Mouse (Mus musculus): ENCODE measurements around the gene Gm7247. TPM values are rescaled to one million over a fixed set of nuclear protein-coding genes. Genes with fewer than 3 reads are reported as not detected.
"Not testable (repeated sequence)": the region's sequence is repeated elsewhere in the genome, so short reads cannot be mapped to it uniquely, and the experiment has no call there.

Gene Gm7247
- not detected for total RNA-seq (2022)

GRCm38 (mm10) chr14:51361456-51361855, at the start of gene Gm7247:
Gene Gm7247 (plus strand): TSS chr14:51361756.
- DNase-seq (ENCODE audit: low spot score in 2 of 2) = no peak

- peak in 1 of 2 experiments; percentile 12 for DNase-seq (ENCODE audit: low spot score in 2 of 2)
Observed at GRCm38 (mm10) chr14:51324001-51324400, 37.6 kb upstream of the Gm7247 start.

DNA sequence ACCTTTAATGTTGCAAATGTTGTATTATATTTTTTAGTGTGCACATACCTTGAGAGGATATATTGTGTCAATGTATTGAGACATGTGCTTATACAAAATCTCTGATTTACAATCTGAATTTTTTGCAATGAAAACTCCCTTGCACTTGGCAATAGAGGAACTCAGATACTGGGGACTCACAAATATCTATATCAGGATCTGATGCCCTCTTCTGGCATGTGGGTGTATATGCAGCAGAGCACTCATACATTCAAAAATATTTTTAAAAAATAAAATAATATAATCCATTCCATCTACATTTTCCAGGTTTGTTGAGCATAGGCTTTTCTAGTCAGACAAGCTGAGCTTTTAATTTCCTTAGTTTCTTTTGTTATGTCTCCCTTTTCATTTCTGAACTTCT, 15.5 kb upstream of the Gm7247 start:
- no peak for DNase-seq (ENCODE audit: low spot score in 2 of 2)

- DNase-seq (ENCODE audit: low spot score in 2 of 2) = peak; percentile 25 to 73
Observed at GRCm38 (mm10) chr14:51358111-51358982, 3.2 kb upstream of the Gm7247 start.

DNA sequence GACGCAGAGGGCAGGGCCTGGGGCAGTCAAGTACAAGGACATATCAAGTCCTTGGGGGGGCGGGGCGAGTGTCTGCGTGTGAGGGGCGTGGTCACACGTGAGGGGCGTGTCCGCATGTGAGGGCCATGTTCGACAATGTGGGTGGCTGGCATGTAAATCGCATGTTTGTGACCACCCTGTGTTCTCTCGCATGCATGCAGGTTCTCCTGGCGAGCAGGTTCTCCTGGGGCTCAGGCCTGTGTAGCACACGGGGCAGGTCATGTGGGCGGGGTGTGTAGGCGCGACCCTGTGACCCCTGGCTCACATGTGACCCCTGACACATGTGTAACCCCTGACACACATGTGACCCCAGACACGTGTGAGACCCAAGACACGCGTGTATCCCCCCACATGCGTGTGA, 21.2 kb downstream of the Gm7247 start:
- no peak for DNase-seq (ENCODE audit: low spot score in 2 of 2)

- no peak for DNase-seq (ENCODE audit: low spot score in 2 of 2)
Observed at GRCm38 (mm10) chr14:51384351-51384750, 22.8 kb downstream of the Gm7247 start.

DNA sequence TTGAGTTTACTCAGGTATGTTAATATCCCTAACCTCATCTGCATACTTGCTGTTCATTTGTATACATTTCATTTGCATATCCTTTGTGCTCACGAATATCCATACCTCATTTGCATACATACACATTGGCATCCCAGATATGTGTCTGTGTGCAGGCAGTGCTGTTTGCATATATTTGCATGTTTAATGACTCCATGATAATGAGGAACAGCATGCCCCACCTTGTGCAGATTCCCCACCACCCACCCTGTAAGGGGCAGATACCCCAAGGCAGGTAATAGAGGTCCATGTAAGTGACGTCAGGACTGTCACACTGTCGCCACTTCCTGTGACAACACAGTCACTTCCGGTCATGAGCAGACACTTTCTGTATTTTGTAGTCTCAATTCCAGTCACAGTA, 24.2 kb downstream of the Gm7247 start:
- DNase-seq (ENCODE audit: low spot score in 2 of 2) = no peak

- DNase-seq (ENCODE audit: low spot score in 2 of 2) = no peak
Observed at GRCm38 (mm10) chr14:51387768-51388167, 26.2 kb downstream of the Gm7247 start.

- no peak for DNase-seq (ENCODE audit: low spot score in 2 of 2)
Observed at GRCm38 (mm10) chr14:51388222-51388621, 26.7 kb downstream of the Gm7247 start.

GRCm38 (mm10) chr14:51410520-51410919, 49.0 kb downstream of the Gm7247 start, which contains the start of gene Vmn2r88:
Gene Vmn2r88 (plus strand): TSS chr14:51410820.
- no peak for DNase-seq (ENCODE audit: low spot score in 2 of 2)

DNA sequence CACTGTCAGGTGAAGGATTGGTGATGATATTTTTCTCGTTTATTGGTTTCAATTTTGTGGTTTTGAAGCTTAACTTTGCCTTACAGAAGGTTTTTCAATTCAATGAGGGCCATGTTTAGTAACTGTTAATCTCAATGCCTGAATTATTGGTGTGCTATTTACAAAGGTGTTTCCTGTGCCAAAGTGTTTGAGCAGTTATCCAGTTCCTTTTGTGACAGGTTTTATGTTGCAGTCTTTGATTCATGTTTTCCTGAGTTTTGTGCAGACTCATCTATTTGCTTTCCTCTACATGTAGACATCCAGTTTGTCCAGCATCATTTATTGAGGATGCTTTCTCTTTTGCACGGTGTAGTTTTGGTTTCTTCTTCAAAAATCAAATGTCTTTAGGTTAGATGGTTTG, 62.3 kb downstream of the Gm7247 start:
- DNase-seq (ENCODE audit: low spot score in 2 of 2) = no peak

- DNase-seq (ENCODE audit: low spot score in 2 of 2) = not testable (repeated sequence)
Observed at GRCm38 (mm10) chr14:51430138-51430537, 68.6 kb downstream of the Gm7247 start.

DNA sequence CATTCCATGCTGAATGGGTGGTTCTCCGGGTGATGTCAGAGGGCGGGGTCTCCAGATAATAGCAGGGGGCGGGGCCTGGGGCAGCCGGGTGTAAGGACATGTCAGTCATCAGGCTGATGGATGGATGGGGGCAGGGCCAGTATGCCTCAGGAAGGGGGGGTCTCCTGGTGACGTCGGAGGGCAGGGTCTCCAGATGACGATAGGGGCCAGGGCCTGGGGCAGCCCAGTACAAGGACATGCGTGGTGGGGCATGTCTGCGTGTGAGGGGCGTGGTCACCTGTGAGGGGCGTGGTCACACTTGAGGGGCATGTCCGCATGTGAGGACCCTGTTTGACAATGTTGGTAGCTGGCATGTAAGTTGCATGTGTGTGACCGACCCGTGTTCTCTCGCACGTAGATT, 73.0 kb downstream of the Gm7247 start:
- peak in 1 of 2 experiments; percentile 5 for DNase-seq (ENCODE audit: low spot score in 2 of 2)

GRCm38 (mm10) chr14:51435020-51435419, 73.5 kb downstream of the Gm7247 start:
- DNase-seq (ENCODE audit: low spot score in 2 of 2) = no peak

GRCm38 (mm10) chr14:51438955-51439354, 77.4 kb downstream of the Gm7247 start:
- no peak for DNase-seq (ENCODE audit: low spot score in 2 of 2)

- not testable (repeated sequence) for DNase-seq (ENCODE audit: low spot score in 2 of 2)
Observed at GRCm38 (mm10) chr14:51451557-51451956, 90.0 kb downstream of the Gm7247 start, which contains the start of gene Vmn2r89. Gene Vmn2r89 (plus strand): TSS chr14:51451857.

DNA sequence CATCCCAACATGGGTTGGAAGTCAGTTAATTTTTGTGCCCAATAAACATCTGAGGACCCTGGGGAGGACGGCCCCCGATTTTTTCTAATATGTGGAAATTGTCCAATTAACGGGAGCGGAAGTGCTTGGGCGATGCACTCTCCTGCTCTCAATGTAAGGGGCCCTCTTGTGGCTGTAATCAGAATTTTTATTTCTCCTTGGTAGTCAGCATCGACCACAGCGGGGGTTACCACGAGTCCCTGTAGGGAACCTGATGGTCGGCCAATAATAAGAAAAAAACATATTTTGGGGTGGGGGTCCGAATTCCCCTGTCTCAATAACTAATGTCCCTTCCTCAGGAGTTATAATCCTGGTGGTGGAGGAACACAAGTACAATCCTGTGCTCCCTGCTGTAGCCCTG, 118.7 kb downstream of the Gm7247 start:
- not testable (repeated sequence) for DNase-seq (ENCODE audit: low spot score in 2 of 2)

- DNase-seq (ENCODE audit: low spot score in 2 of 2) = not testable (repeated sequence)
Observed at GRCm38 (mm10) chr14:51481332-51482015, 119.9 kb downstream of the Gm7247 start.

DNA sequence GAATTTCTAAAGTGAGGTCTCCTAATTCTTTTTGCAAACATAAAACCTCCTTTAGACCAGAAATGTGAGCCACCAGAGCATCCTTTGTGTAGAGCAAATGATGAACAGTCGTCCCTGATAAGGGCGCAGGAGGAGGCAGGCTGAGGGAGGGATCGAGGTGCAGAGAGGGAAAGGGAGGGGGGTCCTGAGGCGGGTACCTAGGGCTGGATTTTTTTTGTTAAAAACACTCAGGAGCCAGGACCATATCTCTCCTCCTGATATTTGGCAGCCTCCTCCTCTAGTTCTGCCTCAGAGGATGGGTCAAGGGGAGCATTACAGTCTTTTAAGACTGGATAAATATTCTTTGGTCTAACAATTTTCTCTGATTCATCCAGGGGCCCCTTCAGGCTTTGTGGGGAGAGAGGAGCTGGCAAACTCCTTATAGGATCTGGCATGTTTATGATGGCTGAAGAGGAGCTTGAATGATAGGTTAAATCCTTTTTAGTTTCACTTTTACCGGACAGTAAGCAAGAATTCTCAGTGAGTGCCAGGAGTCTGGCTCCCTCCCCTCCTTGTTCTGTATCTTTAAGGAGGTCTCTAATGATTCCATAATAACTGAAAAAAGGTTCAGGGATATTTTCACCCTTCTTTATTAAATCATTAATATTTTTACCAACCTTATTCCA, 120.6 kb downstream of the Gm7247 start:
- no peak for DNase-seq (ENCODE audit: low spot score in 2 of 2)

GRCm38 (mm10) chr14:51482971-51483381, 121.4 kb downstream of the Gm7247 start:
- not testable (repeated sequence) for DNase-seq (ENCODE audit: low spot score in 2 of 2)

DNA sequence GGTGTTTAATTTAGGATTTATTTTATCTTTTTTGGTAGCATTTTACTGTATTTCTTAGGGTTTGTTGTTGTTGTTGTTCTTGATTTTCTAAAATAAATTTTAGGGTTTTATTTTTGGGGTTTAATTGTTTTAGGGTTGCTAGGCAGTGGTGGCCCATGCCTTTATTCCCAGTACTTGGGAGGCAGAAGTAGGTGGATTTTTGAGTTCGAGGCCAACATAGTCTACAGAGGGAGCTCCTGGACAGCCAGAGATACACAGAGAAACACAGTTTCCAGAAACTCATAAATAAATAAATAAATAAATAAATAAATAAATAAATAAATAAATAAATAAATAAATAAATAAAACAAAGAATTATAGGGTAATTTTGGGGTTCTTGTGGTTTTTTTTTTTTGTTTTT, 122.1 kb downstream of the Gm7247 start:
- DNase-seq (ENCODE audit: low spot score in 2 of 2) = no peak

- DNase-seq (ENCODE audit: low spot score in 2 of 2) = no peak
Observed at GRCm38 (mm10) chr14:51486111-51486510, 124.6 kb downstream of the Gm7247 start.
